Mouse (Mus musculus) left cerebral cortex, postnatal 14 days (tissue): ENCODE results near the gene Mier2. TPM values are rescaled to one million over a fixed set of nuclear protein-coding genes. Genes with fewer than 3 reads are reported as not detected.

Experiments
- DNase-seq, 2 experiments: peaks; one replicate each; pipeline ENCODE4 v3.0.0; 2021 to 2022; ENCODE audit warnings: low spot score in 2 of 2, mixed read lengths in 1 of 2
- intact Hi-C: fragments of 180-260 bp; cut with DNase I; formaldehyde crosslinking; loops from one replicate; pipeline ENCODE4 v1.15.1; 2025
- total RNA-seq, 2 experiments: library from RNA; stranded (reverse); gene quantifications; 2 replicates each; pipeline ENCODE4 v1.2.3; 2021

Gene Mier2
- total RNA-seq, 2 experiments from 2014 or later = 41.7 to 51.4 TPM

DNA sequence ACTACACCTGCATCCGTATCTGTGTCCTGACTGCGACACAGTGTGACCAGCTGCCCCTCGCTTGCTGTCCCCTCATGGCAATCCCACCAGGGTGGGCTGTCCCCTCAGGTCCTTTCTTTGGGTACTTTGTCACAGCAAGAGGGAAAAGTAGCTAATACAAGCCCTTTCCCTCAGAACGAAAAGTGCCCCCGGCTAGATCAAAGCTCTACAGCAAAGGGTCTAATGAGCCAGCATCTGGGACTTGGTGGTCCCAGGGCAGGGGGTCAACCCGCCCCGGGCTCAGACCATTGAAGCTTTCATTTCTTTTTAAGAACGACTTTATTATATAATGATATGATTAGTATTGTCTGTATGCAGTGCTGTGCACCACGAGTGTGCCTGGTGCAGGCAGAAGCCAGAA, 23.3 kb upstream of the Mier2 start:
- no peak for DNase-seq
- intact Hi-C loops = no loop called here

DNA sequence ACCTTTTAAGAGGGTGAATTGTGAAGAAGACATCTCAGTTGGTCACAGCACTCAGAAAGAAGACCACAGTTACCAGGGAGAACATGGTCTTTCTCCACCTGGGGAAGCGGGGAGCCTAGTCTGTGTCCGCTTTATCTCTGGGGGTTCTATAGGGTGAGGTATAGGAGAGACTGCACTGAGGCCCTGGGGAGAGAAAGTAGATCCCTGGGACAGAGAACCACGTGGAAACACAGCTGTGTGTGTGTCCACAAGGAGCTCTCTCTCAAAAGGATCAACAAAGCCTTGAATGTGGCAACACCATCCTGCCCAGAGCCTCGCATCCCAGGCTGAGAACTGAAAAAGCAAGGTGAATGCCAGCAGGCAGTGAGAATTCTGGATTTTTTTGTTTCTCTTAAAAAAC, 22.4 kb upstream of the Mier2 start:
- no peak for DNase-seq
- intact Hi-C loops = no loop called here

DNA sequence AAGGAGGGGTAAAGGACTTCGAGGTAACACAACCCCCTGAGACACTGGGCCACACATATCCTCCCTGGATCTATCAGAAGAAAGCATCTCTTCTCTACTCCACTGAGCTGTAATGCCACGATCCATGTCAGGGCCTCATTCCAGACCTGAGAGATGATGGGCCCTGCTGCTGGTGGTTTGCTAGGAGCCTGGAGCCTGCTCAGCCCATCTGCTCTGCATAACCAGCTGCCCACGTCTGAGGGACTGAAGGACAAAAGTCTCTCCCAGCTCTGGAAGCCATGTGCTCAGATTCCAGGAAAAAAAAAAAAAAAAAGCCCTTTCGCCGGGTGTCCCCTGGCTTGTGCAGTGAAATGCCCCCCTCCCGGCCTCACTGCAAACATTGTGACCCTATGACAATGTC, 20.8 kb upstream of the Mier2 start:
- intact Hi-C loops = no loop called here
- no peak for DNase-seq

DNA sequence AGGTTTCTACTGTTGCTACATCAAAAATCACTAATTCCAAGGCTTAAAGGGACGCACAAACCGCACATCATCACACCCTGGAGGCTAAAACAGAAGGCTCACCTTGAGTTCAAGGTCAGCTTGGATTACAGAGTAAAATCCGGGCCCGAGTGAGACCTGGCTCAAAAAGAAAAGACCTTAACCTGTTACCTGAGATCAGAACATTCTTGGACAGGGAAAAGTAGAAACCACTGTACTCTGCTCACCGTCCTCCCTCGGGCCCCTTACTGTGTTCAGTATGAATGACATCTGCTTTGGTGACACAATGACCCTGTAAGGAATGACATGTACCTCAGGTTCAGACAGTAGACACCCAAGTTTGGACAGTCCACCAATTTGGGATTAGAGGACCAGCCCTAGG, 19.8 kb upstream of the Mier2 start:
- no peak for DNase-seq
- intact Hi-C loops = no loop called here

DNA sequence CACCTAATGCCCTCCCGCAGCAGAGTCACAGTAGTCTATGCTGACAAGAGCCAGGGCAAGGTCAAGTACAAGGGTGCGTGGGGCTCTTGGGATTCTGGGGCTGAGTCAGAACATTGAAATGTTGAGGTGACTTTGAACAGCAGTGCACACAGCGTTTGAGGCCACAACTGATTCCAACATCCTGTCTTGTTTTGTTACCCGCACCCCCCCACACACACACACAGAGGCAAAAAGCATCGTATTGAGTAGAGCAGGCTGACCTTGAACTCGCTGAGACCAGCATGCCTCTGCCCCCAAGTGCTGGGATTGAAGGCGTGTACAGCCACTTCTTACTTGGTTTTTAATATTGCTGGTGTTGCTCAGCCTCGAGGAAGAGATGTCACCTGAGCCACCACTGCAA, 19.4 kb upstream of the Mier2 start:
- intact Hi-C loops = no loop called here
- DNase-seq = no peak

DNA sequence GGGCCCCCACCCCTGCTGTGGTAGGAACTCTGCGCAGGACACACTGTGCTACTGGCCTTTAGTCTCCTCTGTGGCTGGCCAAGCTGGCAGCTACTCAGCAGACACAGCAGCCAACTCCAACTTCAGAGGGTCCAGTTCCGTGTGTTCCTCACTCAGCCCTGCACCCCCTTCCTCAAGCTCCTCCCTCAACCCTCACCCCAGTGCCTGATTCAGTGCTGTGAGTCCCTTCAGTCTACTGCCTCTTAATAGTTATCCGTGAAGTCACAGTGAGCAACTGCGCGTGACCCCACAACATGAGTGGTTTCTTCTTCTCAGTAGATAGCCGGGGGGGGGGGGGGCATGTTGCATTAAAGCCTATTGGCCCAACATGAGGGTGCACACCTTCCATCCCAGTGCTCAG, 18.6 kb upstream of the Mier2 start:
- intact Hi-C loops = no loop called here
- no peak for DNase-seq

DNA sequence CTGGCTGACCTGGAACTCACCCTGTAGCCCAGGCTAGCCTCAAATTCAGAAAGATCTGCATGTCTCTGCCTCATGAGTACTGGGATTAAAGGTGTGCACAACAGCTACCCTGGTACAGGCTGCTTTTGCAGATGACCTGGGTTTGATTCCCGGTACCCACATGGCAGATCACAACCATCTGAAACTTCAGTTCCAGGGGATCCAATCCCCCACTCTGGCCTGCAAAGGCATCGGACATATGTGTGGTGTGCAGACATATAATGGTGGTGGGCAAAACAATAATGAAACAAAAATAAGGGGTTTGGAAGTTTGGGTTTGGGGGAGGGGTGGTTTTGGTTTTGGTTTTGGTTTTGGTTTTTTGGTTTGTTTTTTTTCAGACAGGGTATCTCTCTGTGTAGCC, 16.3 kb upstream of the Mier2 start:
- intact Hi-C loops = no loop called here
- DNase-seq = no peak

DNA sequence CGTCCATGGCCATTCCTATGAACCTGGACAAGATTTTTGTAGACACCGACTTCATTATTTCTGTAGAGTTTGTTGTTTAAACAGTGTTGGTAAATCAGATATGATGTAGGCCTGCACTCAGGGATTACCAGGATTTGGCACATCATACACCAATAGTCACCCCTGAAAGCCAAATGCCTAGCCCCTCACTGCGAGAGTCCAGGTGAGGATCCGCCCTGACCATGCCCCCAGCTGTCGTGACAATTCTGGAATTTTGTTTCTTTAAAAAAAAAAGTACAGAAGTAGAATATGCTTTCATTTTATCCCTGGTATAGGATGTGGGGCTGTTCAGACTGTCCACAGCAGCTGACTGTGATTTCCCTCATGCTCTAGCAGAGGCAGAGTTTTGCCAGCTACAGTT, 14.9 kb upstream of the Mier2 start:
- DNase-seq = no peak
- intact Hi-C loops = no loop called here

DNA sequence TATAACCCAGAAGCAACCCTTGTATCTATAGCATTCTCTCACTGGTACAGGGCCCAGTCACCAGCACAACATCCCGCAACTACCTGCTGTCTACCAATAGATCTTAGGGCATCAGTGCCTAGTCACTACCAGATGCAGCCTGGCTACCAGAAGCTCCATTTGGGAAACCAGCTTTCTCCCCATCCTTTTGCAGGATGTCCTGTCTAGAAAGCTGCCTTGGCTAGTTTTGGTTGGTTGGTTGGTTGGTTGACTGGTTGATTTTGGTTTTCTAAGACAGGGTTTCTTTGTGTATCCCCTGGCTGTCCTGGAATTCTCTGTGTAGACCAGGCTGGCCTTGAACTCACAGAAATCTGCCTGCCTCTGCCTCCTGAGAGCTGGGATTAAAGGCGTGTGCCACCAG, 4.7 kb upstream of the Mier2 start:
- intact Hi-C loops = no loop called here

DNA sequence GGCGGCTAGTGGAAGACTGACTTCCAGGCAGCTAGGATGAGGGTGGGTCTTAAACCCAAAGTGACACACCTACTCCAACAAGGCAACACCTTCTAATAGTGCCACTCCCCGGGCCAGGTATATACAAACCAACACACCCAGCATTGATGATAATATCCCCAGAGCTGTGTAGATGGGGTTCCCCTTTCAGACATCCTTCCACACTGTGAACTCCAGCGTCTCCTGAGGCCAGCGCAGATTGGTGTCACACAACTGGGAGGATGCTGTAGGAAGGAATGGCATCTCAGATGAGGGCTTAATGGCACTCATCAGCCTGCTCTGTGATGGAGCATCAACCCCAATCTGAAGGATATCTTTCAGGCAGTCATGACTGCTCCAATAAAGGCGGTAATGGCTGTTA, 2.5 kb upstream of the Mier2 start:
- intact Hi-C loops = no loop called here
- no peak for DNase-seq

More for the DNA sequence above, 4.7 kb upstream of the Mier2 start:
- DNase-seq = no peak

DNA sequence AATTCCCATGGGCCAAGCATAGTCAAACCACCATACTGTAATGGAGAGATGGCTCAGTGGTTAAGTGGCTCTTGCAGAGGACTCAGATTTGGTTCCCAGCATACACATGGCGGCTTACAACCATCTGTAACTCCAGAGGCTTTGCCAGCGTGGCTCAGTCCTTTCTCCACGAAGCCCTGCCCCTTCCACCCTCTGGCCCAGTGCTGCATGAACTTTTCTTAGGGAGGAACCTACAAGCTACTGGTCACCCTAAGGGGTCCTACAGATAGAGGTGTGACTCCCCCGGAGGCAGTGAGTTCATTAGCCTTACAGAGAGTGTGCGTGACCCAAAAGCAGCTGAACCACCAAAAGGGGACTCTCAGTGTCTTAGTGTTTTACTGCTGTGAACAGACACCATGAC, 2.0 kb upstream of the Mier2 start:
- intact Hi-C loops = no loop called here

DNA sequence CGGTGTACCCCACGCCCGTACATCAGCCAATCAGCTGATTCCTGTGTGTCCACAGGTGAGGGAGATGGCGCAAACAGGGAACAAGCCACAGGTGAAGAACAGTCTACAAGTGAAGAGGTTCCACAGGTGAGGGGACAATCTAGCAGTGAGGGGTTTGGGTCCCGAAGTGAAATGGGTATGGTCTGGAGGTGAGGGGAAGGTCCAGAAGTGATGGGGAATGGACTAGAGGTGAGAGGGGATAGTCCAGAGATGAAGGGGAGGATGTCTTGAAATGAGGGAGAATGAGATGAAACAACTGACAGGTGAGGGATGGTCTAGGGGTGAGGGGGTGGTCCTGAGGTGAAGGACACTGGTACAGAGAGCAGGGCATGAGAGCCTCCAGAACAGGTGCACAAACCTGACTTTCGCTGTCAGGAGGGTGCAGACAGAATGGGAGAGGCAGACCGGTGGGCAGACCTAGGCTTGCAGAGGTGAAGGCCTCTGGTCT, 282 bp upstream of the Mier2 start:
- intact Hi-C loops = no loop called here

More for the DNA sequence above, 2.0 kb upstream of the Mier2 start:
- no peak for DNase-seq

DNA sequence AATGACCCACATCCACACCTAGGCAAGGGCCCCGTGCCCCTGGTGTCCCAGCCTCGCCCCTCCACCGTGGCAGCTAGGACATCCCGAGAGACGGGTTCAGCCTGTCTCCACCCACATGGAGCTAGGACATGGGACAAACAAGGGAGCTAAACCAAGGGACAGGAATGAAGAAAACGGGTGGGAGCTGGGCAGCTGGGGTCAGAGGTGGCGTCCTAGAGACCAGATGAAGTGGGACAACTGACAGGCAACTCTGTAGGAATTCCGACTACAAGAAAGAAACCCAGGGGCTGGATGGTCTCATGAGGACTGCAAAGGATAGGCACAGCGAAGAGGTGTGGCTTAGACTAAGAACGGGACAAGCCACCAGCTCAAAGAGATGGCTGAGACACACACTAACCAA, 1.3 kb downstream of the Mier2 start:
- DNase-seq = no peak
- intact Hi-C loops = no loop called here

More for the DNA sequence above, 282 bp upstream of the Mier2 start:
- no peak for DNase-seq

DNA sequence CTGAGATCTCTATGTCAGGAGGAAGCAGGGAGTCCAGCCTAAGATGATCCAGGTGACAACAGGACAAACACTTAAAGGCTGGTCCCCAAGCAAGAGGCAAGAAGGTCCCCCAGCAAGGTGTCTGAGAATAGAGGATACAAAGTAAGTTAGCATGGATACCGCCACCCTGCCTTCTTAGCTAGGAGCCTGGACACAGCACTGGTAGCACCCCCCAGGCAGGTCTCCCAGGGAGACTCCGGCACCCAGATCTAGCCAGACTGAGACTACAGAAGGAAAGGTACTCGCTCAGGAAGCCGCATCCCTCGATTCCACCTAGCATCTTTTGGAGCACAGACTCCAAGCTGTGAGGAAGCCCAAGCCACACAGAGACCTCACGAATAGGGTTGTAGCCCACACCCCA, 1.8 kb downstream of the Mier2 start:
- DNase-seq = no peak
- intact Hi-C loops = no loop called here

DNA sequence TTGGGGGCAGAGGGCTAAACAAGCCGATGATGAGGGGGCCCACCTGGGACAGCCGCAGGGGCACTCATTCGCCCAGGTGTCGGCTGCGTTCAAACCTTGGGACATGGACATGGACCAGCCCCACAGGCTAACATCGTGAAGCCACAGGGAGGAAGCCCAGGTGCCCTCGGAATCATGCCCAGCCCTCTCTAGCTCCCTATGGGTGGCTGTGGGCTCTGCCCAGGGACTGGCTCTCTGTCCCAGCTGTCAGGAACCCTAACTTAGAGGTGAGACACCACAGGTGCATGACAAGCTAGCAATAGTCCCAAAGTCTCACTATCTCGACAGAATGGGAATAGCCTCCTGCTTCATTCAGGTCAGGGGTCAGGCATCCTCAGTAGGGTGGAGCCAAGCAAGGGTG, 2.5 kb downstream of the Mier2 start:
- intact Hi-C loops = no loop called here
- DNase-seq = no peak

DNA sequence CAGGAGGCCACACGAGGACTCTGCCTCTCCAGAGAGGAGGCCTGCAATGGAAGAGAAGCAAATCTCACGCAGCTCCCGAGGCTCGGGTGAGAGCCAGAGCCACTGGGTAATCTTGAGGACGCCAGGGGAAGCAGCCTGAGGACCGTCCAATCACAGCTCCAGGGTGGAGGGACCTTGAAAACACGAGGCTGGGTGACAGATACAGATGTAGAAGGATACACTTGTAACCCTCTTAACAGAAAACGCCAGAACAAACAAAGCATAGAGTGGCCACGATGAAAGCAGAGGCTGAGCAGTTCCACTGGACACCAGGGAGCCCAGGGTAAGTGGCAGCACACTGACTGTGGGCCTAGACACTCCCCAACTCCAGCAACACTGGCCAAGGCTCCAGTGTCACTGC, 4.6 kb downstream of the Mier2 start:
- intact Hi-C loops = no loop called here

DNA sequence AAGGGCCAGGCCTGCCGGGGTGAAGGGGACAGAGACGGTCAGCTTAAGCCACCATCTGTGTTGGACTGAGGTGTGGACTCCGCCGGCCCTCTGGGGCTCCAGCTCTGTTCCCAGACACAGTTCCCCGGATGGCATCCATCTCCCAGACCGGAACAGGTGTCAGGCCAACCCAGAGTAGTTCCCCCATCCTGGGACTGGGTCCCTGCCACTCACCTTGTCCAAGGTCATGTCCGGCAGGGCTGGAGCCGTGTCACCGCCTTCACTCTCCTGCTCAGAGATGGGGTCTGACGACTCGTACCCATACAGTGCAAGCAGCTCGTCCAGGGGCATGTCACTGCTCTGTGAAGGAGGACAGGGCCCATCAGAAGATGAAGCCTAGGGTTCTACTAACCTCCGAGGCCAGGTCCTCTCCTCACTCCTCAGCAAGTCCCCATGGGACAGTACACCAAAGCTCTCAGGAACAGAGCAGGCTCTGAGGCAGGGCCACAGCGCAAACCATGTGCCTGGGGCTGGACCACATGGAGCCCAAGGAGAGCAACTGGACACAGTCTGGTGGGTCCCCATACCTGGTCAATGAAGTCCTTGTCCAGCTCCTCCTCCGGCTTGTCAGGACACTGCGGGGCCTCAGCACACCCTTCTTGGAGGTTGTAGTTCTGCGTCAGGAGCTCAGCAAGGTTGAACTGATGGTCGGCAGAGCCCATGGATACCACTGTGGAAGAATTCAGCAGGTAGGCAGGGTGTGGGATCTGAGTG, 5.9 kb downstream of the Mier2 start:
- no peak for DNase-seq
- intact Hi-C loops = no loop called here

More for the DNA sequence above, 4.6 kb downstream of the Mier2 start:
- DNase-seq = no peak

DNA sequence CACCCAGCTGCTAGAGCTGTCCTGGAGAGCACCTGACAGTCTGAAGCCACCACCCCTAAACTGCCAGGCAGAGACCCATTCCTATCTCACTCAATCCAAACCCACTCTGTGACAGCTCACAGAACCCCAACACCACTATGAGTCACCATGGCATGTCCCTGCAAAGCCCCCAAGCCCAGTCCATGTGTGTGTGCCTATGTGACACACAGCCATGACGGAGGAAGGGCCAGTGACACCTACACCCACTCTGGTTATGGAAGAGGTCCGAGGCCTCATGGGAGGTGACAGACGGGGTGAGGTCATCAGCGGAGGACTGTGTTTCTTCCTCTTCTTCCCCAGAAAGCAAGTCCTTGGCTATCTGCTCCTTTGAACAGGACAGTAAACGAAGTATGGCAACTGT, 6.5 kb downstream of the Mier2 start:
- no peak for DNase-seq
- intact Hi-C loops = no loop called here

DNA sequence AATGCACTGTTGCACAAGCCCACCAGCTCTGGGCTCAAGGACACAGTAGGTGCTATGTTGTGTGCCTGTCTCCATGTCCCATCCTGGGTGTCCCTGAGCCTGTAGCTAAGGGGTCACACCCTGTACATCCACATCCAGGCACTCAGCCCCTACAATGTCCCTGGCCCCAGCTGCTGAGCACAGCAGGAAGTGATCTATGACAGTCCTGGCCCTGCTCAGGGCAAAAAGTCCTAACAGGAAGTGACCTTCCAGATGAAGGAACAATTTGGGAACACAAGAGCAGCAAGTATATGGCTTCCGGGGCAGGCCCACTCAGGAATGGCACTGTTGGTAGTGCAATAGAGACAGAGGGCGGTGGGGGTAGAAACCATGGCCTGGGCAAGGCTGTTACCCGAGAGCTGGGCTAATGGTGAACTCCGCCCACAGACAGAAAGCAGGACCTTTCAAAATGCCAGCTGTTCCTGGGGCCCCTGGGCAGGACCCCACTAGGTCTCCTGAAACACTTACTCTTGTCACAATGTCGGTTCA, 7.8 kb downstream of the Mier2 start:
- DNase-seq = no peak
- intact Hi-C loops = no loop called here

DNA sequence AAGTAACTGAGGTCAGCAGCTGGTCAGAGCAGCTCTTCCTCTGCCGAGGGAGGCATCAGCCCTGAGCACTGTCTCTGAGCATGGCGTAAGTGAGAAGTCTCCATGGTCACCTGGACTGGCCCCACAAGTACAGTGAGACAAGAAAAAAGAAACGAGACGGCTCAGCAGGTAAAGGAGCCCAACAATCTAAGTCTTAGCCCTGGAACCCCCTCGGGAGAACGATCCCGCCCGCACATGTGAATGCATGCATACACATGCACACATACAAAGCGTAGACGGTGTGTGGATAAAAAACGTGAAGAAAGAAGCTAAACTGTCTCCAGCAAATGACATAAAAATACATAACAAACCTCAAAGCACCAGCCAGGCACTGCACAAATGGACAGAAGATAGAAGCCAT, 8.5 kb downstream of the Mier2 start:
- intact Hi-C loops = no loop called here
- DNase-seq = no peak

DNA sequence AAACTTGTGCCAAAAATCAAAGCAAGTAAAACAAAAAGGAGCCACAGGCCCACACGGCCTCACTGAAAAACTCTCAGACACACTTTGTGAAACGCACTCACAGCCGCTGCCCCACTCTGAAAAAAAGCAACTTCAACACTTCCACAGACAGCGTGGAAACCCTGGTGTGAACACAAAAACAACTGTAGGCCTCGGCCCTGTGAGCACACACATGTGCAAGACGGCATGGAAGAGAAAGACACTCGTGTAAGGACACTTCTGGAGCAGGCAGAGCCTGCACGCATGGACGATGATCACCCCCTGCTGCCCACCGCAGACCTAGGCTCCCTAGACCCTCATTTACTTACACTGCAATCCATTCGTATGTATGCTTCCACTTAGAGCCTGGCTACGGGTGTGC, 9.1 kb downstream of the Mier2 start:
- intact Hi-C loops = no loop called here
- DNase-seq = no peak

DNA sequence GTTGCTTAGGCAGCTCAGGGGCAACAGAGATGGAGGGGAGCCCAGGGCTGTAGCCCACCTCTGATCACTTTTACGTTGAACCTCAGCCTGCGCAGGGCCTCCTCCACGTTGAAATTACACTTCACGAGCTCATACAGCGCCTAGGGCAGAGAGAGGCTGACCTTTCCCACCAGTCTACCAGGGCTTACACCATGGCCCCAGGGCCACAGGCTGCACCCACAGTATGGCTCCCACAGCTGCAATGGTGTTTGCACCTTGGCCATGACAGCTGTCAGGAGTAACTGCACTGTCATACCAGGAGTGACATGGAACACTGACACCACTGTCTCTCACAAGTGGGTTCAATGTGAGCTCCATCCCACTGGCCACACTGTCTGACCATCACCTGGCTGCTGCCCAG, 10.4 kb downstream of the Mier2 start:
- no peak for DNase-seq
- intact Hi-C loops = no loop called here
